Mouse (Mus musculus) lung, postnatal 0 days (tissue): ENCODE results near the gene Crygd.

Experiments
- CTCF ChIP-seq: IDR thresholded peaks from 2 replicates; pipeline ENCODE4 v1.5.1; 2016; ENCODE audit warnings: antibody characterized with exemption, mild to moderate bottlenecking
- EP300 ChIP-seq: IDR thresholded peaks from 2 replicates; pipeline ENCODE4 v1.6.1; 2016; ENCODE audit warnings: antibody characterized with exemption, mild to moderate bottlenecking, control low read depth

DNA sequence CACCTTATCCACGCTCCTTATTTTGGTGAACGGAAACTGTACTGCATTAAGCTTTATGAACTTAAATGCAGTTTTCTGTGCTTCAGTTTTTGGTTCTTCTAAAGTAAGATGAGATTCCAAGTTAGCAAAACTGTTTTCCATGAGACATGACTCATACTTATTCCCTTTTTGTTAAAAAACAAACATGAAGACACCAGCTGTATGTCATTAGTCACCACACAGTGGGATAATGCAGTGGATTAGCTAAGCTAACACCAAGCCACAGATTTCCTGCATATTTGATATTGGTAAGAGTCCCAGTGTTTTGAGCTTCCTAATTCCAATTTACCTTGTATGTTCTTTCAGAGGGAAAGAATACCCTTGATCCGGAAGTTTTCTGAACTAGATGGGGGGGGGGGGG lies 28.3 kb upstream of the Crygd start:
- no peak for TF ChIP-seq EP300
- no peak for TF ChIP-seq CTCF
